Mouse (Mus musculus) brain, embryonic 14.5 days (tissue): ENCODE data around the gene Snrpg.

ENCODE experiments used
- CTCF ChIP-seq: fragments of 200-500 bp; IDR thresholded peaks from 2 replicates; pipeline ENCODE4 v1.5.1; 2012; ENCODE audit warnings: inconsistent platforms, mild to moderate bottlenecking, moderate library complexity, borderline replicate concordance; ENCODE audit not compliant: insufficient read depth, insufficient read length; ENCODE audit errors: extremely low read depth
- POLR2A ChIP-seq: fragments of 200-500 bp; IDR thresholded peaks from 2 replicates; pipeline ENCODE4 v1.6.1; 2012; ENCODE audit warnings: mild to moderate bottlenecking, inconsistent platforms, borderline replicate concordance; ENCODE audit not compliant: poor library complexity, insufficient read depth, insufficient read length, severe bottlenecking; ENCODE audit errors: extremely low read depth

DNA sequence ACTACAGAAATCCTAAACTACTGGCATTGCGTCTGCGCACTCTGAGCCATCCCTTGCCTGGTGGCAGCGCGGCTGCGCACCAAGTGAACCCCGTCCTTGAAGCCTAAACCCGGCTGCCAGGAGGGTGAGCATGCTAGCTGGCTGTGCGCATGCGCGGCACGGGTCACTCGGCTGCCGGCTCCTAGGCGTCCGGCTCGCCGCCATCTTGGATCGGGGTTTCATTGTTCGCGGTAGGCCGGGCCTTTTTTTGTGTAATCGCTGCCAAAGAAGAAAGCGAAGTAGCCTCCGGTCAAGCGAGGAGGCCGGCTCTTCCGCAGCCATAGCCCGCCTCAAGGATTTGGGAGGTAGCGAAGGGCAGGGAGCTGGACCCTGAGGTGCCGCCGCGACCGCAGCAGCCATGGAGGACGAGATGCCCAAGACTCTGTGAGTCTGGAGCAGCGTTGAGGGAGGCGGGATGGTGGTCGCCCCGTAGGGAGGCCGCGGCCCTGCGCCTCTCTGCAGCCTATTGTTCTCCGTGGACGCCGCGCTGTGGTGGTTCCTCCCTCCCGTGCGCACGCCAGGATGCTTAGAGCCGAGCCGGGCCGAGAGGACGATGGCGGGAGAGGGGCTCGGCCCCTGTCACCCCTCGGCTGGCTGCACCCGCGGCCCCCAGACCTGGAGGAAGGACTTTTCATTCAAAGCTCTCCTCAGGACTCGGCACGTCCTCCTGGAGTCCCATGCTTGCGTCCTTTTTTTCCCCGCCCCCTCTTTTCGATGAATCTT is 33.2 kb downstream of the Snrpg start, which contains the start of gene Tia1:
- peak; percentile 69; the same call in 1 of the 2 replicates for TF ChIP-seq POLR2A
- TF ChIP-seq CTCF, result no peak
